Mouse (Mus musculus) kidney, postnatal 36 days (tissue): ENCODE data around the gene Gm49342.
"Not testable (repeated sequence)": the region's sequence is repeated elsewhere in the genome, so short reads cannot be mapped to it uniquely, and the experiment has no call there.

ENCODE experiments used
- DNase-seq, 2 experiments: peaks; one replicate each; pipeline ENCODE4 v3.0.0; 2021 to 2022; ENCODE audit warnings: mixed read lengths in 2 of 2

Gene Gm49342

DNA sequence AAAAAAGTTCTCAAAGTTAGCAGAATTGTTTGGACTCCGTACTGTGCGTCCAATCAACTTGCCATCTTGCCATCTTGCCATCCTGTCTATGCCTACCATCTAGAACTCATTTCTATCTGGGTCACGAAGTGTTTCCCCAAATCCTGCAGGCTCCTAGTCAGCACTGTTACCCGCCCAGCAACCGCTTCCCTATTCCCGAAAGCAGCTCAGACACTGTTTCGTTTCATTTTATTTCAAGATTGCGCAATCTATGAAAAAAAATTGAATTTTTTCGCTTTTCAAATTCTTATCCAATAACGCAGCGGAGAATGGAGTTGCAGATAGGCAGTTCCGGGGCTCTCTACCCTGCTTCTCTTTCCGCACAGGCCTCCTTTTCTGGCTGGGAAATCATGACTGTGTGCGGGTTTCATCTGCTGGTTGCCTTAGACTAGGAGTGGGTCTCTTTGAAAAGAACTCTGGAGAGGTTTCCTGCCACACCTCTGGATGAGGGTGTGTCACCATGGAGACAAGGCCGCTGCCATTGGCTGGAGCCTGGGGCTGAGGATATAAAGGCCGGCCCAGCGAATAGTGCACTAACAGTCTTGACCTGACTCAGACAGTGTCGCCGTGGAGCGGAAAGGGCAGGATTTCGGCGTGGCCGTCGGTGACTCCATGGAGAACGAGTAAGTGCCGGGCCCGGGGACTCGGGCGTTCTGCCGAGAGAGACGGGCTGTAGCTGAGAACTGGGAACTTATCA is at the start of gene Gm49342:
Gene Gm49342, plus strand, starts transcription at position 586 of the 736 bp plus-strand sequence.
- DNase-seq = peak; percentile 96 to 97

DNA sequence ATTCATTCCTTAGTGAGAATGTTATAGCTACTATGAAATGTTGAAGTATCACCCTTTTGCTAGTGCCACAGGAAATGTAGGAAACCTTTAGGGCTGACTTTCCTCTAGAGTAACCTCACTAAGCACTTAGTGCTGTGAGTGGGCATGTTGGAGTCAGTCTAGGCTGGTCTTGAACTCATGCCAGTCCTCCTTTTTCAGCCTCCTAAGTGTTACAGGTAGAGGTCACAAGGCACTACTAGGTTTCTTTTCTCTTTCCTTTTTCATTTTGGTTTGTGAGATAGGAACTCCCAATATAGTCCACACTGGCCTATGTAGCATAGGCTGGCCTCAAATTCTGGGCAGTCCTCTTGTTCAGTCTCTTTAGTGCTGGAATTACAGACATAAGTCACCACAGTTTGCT is 48.9 kb upstream of the Gm49342 start:
- DNase-seq = no peak

DNA sequence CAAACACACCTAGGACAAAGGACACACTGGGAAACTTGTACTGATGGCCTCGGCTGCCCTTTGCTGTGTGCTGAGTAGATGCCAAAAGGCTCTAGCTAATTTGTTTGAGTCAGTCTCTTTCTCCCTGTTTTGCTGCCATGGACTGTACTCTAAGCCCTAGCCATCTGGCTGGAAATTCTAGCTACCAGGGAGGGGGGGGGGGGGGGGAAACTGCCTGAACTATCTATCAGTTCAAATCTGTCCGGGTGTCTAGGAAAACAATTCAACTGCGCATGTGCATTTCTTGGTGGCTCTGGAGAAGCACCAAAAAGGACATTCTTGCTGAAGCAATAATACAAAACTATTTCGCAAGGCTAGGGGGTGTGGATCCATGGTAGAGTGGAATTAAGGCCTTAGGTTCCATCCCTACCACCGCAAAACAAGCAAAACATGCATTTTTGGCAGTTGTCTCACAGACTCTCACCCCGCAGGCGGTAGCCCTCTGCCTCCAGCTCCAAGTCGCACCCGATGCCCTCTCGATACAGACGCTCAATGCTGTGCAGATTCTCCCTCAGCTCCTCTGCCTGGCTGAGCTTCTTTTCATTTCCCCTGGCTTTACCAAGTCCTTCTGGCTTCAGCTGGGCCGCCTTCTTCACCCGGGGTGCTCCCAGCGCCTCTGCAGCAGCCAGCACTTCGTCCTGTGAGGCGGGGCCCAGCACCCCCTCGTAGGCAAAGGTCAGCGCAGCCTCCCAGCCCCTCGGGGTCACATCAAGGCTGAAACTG is 48.2 kb upstream of the Gm49342 start:
- peak; percentile 49 to 65 for DNase-seq

DNA sequence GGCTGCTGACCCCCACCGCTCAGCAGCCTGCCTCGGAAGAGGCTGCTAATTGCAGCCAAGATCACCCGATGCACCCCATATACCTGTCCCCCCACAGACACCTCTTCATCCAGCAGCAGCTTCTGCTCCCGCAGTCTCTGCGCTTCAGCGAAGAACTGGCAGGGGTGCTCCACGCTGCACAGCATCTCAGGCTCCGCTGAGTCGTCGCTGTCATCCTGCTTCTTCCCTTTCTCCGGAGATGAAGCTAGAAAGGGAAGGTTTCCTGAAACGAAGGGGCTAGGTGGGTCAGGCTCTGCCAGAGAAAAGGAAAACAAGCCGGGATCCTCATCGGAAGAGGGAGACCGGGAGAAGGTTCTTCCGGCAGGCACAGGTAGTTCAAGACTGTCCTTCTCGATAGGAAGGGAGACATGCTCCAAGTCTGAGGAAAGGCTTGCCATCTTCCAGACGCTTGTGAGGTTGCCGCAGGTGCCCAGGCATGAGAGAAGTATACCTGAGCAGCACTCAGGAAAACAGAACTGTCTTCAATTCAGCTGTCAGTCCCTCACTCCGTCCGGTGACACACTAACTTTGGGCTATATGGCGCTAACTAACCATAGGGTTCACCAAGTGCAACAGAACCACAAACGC is 47.5 kb upstream of the Gm49342 start:
- peak in 1 of 2 experiments; percentile 26 for DNase-seq

DNA sequence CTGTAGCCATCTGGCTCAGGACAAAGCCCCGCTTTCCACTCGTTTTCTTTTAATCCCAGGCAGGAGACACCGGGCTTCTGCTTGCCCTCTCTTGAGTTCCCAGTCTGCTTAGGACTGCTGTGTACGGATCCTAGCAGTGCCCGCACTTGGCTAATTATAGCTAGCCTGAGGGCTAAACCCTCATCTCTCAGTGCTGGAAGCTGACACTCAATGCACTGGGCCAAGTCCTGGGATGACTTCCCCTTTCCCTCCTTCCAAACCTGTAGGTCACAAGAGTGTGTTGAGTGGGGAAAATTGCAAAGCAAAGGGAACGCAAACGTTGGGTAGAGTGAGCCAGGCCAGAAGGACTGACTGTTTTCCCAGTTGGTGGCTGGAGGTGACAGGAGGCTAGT is 46.9 kb upstream of the Gm49342 start, which contains the start of gene Klhl33:
Gene Klhl33, minus strand, starts transcription at position 134 of the 392 bp plus-strand sequence.
- DNase-seq = no peak

DNA sequence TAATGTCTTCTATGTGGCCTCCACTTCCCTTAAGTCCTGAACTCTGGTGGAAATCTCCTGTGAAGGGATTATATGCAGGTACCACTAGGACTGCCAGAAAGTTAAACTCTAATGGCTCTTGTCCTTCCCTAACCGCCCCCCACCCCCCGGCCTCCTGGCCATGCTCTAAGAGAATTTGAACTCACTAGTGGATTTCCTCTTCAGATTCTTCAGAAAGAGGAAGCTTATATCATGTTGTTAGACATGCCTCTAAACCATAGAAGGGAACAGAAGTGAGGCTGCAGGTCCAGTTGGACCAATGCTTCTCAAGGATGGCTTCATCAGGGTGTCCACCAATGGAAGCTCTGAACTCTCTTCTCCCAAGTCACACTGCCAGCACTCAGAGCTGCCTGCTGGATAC is 46.3 kb upstream of the Gm49342 start:
- DNase-seq = not testable (repeated sequence)

DNA sequence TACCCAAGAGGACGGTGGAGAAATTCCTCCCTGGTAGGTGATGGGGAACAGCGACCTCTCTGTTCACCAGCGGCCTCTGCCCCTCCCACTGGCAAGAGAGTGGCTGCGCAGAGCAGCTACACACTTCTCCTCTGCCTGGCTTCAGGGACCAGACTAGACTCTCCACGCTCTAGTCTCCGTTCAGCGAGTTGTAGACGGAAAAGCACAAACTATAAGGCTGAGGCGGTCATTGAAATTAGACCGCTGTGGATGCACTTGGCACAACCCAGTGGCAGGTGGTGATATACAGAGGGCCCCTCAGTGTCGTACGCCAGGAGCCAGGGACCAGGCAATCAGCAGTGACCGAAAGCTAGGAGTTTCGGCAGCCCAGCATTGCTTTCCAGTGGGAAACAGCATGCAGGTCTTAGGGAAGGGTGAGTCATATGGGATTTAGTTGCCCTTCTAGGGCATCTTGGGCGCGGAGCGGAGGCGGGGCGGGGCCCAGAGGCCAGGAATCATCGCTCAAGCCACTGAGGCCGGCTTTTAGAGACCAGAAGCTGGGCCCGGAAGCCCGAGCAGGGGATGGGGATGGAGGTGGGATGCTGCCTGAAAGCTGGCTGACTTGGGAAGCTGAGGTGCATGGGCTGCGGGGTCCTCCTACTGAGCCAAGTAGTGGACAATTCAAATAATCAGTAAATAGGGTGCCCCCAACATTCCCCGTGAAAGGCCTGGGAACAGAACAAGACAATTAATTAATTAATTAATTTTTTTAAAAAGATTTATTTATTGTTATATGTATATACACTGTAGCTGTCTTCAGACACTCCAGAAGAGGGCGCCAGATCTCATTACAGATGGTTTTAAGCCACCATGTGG is 40.1 kb upstream of the Gm49342 start:
- DNase-seq = peak; percentile 19 to 57

DNA sequence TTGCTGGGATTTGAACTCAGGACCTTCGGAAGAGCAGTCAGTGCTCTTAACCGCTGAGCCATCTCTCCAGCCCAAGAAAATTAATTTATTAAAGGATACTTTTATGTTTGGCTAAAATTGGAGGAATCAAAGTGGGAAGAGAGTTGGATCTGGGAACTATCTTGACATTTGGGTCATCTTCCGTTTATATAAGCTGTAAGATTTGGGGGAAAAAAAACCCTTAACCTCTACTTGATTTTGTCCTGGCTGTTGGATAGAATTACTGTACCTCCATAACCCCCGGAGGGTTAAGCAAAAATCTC is 39.5 kb upstream of the Gm49342 start:
- no peak for DNase-seq

DNA sequence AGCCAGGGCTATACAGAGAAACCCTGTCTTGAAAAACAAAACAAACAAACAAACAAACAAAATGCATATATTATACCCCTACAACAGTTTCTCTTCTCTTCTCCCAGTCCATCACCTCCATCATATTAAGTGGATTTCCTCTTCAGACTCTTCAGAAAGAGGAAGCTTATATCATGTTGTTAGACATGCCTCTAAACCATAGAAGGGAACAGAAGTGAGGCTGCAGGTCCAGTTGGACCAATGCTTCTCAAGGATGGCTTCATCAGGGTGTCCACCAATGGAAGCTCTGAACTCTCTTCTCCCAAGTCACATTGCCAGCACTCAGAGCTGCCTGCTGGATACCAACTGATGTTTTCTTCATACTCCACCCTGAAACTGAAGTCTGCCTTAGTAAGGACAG is 39.0 kb upstream of the Gm49342 start:
- DNase-seq = not testable (repeated sequence)

DNA sequence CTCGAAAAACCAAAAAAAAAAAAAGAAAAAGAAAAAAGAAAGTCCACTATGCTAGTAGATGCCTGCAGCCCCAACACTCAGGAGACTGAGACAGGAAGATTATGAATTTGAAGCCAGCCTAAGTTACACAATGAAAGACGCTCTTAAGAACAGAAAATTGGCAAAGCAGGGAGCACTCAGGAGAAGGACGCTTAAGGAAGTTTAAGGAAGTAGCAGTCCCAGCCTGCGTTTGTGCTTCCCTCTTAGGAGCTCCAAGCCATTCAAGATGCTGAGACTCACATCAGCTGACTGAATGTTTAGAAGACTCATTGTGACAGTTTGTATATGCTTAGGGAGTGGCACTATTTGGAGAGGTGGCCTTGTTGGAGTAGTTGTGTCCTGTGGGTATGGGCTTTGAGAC is 36.2 kb upstream of the Gm49342 start:
- DNase-seq = no peak

DNA sequence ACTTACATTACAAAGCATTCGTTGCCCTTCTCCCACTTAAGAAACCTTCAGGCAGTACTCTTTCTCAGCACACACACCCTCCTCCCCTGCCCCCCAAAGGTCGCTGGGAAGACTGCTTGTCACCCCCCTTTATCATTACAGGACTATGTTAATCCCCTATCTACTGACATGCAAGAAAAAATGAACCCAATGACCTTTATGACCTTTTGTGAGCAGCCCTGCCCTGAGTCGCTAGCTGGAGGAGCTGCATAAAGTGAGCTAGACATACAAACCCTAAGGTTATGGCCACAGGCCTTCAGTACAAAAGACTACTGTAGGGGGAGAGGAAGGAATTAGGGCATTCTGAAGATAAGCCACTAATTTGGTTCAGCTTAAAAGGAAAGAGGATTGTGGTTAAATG is 33.0 kb upstream of the Gm49342 start:
- DNase-seq = no peak

DNA sequence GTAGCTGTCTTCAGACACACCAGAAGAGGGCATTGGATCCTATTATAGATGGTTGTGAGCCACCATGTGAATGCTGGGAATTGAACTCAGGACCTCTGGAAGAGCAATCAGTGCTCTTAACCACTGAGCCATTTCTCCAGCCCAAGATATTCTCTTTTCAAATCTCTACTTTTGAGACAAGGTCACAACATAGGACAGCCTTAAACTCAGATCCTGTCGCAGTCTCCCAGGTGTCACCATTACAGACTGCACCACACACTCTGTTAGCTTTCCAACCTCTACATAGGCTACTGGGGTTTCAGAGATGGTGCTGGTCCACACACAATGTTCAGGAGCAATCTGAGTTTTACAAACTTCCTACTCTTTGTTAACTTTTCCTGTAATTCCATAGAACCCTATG is 20.9 kb upstream of the Gm49342 start:
- not testable (repeated sequence) for DNase-seq

DNA sequence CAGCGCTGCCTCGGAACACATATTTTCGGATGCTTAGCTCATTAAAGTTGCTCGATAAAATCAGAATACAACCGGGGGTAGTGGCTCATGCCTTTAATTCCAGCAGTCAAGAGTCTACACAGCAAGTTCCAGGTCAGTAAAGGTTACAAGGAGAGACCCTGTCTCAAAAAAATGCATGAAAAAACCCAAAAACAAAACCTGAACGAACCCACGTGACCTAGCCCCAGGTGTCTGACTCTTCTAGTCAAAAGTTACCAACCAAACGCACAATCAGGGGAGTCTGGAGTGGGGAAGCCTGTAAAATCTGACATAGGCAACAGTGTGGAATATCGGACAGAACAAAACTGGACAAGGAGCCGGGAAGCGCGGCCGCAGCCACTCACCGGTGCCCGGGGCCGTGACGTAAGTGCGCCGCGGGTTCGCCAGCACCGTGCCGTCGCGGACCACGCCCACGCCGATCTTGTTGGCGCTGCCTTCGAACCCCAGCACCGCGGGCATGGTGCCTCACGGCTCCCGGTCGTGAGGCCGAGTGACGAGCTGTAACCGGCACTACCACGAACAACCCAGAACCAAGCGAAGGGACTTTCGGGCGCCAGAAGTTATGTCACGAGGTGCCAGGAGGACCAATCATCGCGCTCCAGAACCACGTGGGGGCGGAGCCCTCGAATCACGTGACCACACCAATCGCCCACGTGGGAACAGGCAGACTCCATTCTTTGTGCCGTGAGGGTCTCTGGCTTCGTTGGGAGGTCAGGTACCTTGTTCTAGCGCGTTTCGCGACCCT is 19.8 kb upstream of the Gm49342 start, which contains the start of the genes Osgep and Apex1:
Gene Osgep, minus strand, starts transcription at position 613 of the 784 bp plus-strand sequence.
Gene Apex1, plus strand, starts transcription at position 688 of the 784 bp plus-strand sequence.
- peak; percentile 97 to 98 for DNase-seq

DNA sequence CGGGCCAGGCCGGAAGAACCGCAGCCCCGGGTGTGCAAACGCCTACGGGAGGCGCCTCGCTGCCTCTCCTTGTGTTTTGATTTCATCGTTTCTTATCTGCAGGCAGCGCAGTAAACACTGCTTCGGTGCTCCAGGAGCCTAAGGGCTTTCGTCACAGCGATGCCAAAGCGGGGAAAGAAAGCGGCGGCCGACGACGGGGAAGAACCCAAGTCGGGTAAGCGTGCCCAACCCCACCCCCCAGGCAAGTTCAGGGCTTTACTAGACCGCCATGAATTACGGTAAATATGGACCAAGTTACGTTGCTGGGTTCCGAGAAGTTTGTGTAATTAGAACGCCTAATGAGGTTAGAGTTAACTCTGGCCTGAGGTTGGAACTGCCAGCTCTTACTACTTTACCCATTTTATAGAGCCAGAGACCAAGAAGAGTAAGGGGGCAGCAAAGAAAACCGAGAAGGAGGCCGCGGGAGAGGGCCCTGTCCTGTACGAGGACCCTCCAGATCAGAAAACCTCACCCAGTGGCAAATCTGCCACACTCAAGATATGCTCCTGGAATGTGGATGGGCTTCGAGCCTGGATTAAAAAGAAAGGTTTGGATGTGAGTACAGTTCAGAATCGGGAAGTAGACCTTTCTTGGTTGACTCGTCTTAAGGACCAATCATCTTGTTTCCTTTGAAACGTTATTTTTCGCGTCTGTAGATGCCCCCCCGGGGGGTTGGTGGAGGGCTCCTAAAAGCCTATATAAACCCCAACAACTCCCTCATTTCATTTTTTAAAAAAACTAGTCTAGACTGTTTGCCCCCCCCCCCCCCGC is 19.0 kb upstream of the Gm49342 start:
- no peak for DNase-seq

DNA sequence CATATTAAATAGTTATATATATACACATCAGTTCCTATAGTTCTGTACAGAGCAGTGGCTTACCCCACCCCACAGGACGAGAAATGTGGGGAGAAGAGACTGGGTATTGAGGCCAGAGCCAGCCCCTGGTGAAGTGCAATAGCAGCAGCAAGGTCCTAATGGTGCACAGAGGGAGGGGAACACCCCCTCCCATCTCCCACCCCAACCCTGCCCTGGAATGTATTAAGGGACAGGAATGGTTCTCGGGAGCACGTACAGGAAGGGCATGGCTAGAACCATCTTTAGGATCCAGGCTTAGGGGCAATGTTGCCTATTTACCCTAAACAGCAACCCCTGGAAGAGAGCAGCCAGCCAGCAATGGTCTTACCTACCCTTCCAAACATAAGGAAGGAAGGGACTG is 17.0 kb upstream of the Gm49342 start:
- DNase-seq = no peak

DNA sequence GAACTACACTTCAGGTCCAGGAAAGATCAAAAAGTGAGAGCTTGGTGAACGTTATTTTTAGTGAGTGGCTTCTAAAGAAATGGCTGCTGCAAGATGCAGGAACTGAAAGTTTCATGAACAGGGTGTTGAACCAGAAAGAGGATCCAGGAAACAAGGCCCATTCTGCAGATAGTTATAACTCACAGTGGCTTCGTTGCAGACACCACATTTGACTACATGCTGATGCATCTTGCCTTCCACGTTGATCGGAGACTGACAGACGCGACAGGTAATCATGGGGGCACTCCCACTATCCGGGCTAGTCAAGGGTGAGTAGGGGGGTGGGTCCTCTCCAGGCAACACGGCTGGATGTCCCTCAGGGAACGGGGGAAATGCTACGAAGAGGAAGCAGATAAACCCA is 14.4 kb upstream of the Gm49342 start:
- DNase-seq = no peak

DNA sequence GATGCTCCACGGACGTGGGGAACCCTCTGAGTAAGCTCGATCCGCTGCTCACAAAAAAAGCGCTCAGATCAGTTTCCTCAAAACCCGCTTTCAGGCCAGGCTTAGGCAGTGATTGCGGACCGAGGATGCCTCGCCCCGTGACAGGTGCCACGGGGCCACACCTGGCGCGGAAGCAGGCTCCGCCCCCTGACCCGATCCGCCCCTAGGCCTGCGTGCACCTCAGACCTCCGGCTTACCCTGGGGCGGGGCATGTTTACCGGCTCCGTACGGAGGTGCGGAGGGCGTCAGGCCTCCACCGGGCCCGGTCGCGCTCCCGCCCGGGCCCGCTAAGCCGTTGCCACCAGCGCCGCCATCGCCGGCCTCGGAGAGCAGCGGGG is 14.0 kb upstream of the Gm49342 start:
- DNase-seq = peak; percentile 80 to 88

DNA sequence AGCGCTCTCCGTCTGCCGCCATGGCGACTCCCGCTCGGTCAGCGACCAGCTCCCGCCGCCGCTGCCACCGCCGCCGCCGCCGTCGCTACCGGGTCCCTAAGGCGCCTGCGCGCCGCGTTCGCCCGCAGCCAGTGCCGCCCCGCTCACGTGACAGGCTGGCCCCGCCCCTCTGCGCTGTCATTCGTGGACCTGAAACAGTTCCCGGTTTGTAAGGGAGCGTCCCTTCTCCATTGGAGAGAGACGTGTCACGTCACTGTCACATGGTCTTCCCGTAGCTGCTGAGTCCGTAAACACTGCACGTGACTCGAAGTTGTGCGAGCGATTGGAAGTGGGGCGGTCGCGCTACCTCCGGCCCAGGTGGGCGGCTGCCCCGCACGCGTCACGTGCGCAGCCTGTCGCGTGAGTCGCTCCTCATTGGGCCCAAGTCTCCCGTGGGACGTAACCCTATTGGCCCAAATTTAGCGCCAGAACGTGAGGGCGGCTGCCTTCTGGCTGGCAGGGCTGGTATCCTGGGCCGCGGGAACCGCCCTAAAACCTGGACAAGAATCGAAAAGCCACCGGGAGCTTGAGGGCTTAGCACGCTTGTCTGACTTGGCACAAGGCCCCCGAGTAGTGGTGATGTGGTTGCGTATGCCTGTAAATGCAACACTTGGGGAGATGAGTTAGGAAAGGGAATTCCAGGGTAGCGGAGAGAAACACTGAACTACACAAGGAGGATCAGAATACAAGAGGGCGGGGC is 13.4 kb upstream of the Gm49342 start, which contains the start of the genes Pip4p1 and Pnp:
Gene Pip4p1, minus strand, starts transcription at position 103 of the 739 bp plus-strand sequence.
Gene Pnp, plus strand, starts transcription at position 329 of the 739 bp plus-strand sequence.
- peak; percentile 100 for DNase-seq

DNA sequence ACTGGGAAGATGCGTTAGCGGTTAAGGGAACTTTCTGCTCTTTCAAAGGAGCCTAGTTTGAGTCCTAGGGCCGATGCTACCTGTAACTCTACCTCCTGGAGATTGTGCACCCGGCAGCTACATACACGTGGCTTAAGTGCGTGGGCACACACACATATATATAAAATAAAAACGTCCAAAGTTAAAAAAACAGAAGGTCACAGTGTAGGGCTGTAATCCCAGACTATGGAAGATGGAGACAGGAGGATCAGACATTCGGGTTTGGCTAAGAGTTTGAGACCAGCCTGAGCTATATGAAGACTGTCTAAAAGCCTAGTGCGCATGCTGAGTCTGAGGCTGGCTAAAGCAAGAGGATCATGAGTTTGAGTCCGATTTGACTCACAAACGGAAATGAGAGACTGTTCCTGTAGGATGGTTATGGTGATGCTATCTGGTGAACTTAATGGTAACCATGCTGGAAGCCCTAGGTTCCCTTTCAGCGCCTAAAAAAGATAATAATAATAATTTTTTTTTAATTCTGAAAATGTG is 12.8 kb upstream of the Gm49342 start:
- DNase-seq = no peak

DNA sequence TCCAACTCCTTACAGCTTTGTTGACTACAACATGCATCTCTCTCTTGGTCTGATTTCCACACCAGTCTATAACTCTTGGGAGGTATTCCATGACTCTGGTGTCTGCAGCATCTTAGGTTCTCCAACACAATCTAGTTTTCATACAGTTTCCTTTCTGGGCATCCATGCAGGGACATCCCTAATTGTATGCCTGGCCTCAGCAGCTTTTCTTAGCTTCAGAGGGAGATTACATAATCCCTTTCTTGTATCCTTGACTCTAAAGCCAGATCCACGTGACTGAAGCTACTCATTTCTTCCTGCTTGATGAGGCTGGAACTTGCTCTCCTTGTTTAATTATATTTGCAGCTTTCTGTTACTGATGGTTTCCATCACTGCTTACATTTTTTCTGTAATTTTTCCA is 7.7 kb upstream of the Gm49342 start:
- no peak for DNase-seq
